Mouse (Mus musculus): ENCODE results near the gene Prss53.

GRCm38 (mm10) chr7:127899997-127900396, 9.2 kb upstream of the Prss53 start:
- TF ChIP-seq TCF12 (IDR thresholded peaks at IDR 0.05; ENCODE audit: low read depth, low read length) (peak; percentile 47; the same call in 1 of the 2 replicates), MAX (IDR thresholded peaks at IDR 0.05; ENCODE audit: low read length) (no peak), POLR2A (IDR thresholded peaks at IDR 0.05; ENCODE audit: control insufficient read depth in 1 of 2, insufficient read depth in 1 of 2, low read depth in 1 of 2, low read length in 2 of 2, poor library complexity in 1 of 2) (no peak), CTCF (IDR thresholded peaks at IDR 0.05 in 2 of 3, conservative IDR thresholded peaks at IDR 0.05 in 1 of 3; ENCODE audit: control insufficient read depth in 1 of 3, insufficient read depth in 1 of 3, low read depth in 2 of 3, low read length in 3 of 3, poor library complexity in 1 of 3, severe bottlenecking in 1 of 3) (no peak), ZC3H11A (IDR thresholded peaks at IDR 0.05; ENCODE audit: low read depth, low read length) (no peak), EP300 (IDR thresholded peaks at IDR 0.05; ENCODE audit: low read depth in 1 of 2, low read length in 2 of 2) (peak in 1 of 2 experiments; percentile 59; a peak in 3 of 4 replicates), GATA1 (IDR thresholded peaks at IDR 0.05; ENCODE audit: low read depth, low read length) (peak; percentile 55), MYC (IDR thresholded peaks at IDR 0.05; ENCODE audit: low read depth, low read length) (no peak)

All from MEL (cell line).